ENCODE assay signal across 9 mouse cellular contexts in the genomic region with DNA sequence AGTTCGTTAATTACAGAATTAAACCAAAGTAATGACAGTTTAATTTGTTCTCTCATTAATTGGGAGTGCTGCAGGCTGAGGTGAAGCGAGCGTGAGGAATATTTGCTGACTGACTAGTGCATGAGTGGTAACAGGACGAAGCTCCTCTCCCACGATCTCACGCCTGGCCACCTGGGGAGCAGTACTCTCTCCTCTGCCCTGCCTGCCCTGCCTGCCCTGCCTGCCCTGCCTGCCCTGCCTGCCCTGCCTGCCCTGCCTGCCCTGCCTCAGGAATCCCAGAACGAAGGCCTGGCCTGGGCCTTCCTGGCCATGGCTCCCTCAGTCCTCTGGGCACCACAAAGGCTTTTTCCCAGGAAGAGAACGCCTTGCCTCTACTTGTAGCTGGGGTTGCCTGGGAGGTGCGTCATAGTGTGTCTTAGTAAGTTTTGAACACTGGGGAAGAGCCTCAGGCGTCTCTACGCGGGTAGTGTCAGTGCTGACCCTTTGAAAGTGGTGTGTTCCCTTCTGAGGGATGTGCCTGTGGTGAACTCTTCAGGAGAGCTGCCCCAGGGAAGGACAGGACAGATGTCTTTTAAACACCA.
DNase-seq lines count a peak whose midpoint lies in the region; ATAC-seq and TF ChIP-seq lines count a peak whose summit lies in the region.
"Had no signal": no experiment of that assay in that cellular context is flagged by ENCODE, and none has a peak within 500 bp of the region (broad histone marks: within the 10 kb centered on the region; RNA-seq: fewer than 3 reads in every experiment).

No protein-coding gene starts in this region.

- no peaks in the 10 kb centered on the region for H3K9me3 ChIP-seq in ES-Bruce4 (replicated peaks; ENCODE audit: control insufficient read depth, insufficient read depth, low read length, poor library complexity, severe bottlenecking)
- H3K9me3 ChIP-seq in hindbrain, embryonic 16.5 days (ENCODE audit: control insufficient read depth, low read length), result no peaks in the 10 kb centered on the region
- no peaks in the 10 kb centered on the region for H3K9me3 ChIP-seq in limb, embryonic 14.5 days (ENCODE audit: control insufficient read depth, low read length)
- H3K9me3 ChIP-seq: megakaryocyte, embryonic 14.5 days had no signal

- no peaks in the 10 kb centered on the region for H3K27me3 ChIP-seq in ES-Bruce4 (ENCODE audit: control insufficient read depth, insufficient read depth, low read length, poor library complexity, severe bottlenecking)
- peaks cover 6% of the 10 kb centered on the region for H3K27me3 ChIP-seq in hindbrain, embryonic 16.5 days (replicated peaks; ENCODE audit: control insufficient read depth, insufficient read depth, low read length)
- H3K27me3 ChIP-seq in limb, embryonic 14.5 days (ENCODE audit: control insufficient read depth, insufficient read depth, low read length), result no peaks in the 10 kb centered on the region; the same call in 1 of the 2 replicates

- H3K9ac ChIP-seq in ES-Bruce4 (ENCODE audit: low read depth, poor library complexity, severe bottlenecking), result no peak overlapping the region
- H3K9ac ChIP-seq in hindbrain, embryonic 16.5 days (ENCODE audit: low read depth, low read length), result peak overlapping the region; percentile 12; the same call in 1 of the 2 replicates
- H3K9ac ChIP-seq in limb, embryonic 14.5 days (ENCODE audit: low read depth, low read length, severe bottlenecking), result peak overlapping the region; percentile 36

- H3K4me2 ChIP-seq in hindbrain, embryonic 16.5 days (ENCODE audit: low read length), result peak overlapping the region; percentile 56
- peak overlapping the region; percentile 57 for H3K4me2 ChIP-seq in limb, embryonic 14.5 days (replicated peaks; ENCODE audit: low read depth, low read length, severe bottlenecking)

- 0 out of 2 replicates have a peak overlapping the region, but pooled peaks have one; percentile 9 for H3K27ac ChIP-seq in ES-Bruce4 (ENCODE audit: insufficient read depth, low read length)
- H3K27ac ChIP-seq in hindbrain, embryonic 16.5 days (ENCODE audit: low read depth, low read length), result peak overlapping the region; percentile 25; the same call in 1 of the 2 replicates
- H3K27ac ChIP-seq in limb, embryonic 14.5 days (replicated peaks; ENCODE audit: low read depth, low read length), result no peak overlapping the region

- peaks cover 9% of the 10 kb centered on the region for H3K4me1 ChIP-seq in ES-Bruce4 (ENCODE audit: control insufficient read depth, insufficient read depth, low read length)
- H3K4me1 ChIP-seq in hindbrain, embryonic 16.5 days (ENCODE audit: control insufficient read depth, insufficient read depth, low read depth, low read length), result peaks cover 35% of the 10 kb centered on the region
- H3K4me1 ChIP-seq in limb, embryonic 14.5 days (ENCODE audit: control insufficient read depth, insufficient read depth, low read length), result peaks cover 29% of the 10 kb centered on the region

- 20% methylated on average over 12 of the region's 12 CpGs for WGBS in hindbrain, embryonic 16.5 days
- 27% methylated on average over 12 of the region's 12 CpGs for WGBS in limb, embryonic 14.5 days

- peak; percentile 41 for DNase-seq in embryo, embryonic 10 days (ENCODE audit: low spot score)
- no peak for DNase-seq in limb, embryonic 14.5 days (ENCODE audit: low spot score)
- DNase-seq in cerebellum, postnatal 36 days, result no peak
- no peak for DNase-seq in cerebellum, adult 9-11 months
- no peak for DNase-seq in spleen, postnatal 14 days (ENCODE audit: low spot score in 2 of 2)
- DNase-seq in gastrocnemius, adult 18-20 months (ENCODE audit: low spot score), result no peak

- H3K4me3 ChIP-seq in ES-Bruce4 (ENCODE audit: low read depth, low read length), result peak overlapping the region; percentile 22; the same call in 1 of the 2 replicates
- H3K4me3 ChIP-seq in hindbrain, embryonic 16.5 days (ENCODE audit: low read length), result peak overlapping the region; percentile 26
- H3K4me3 ChIP-seq in limb, embryonic 14.5 days (replicated peaks; ENCODE audit: low read length), result peak overlapping the region; percentile 31
- H3K4me3 ChIP-seq: megakaryocyte, embryonic 14.5 days had no signal

- H3K36me3 ChIP-seq in ES-Bruce4 (ENCODE audit: control insufficient read depth, insufficient read depth, low read length, poor library complexity, severe bottlenecking), result no peaks in the 10 kb centered on the region
- H3K36me3 ChIP-seq in hindbrain, embryonic 16.5 days (ENCODE audit: control insufficient read depth, insufficient read depth, low read length), result no peaks in the 10 kb centered on the region
- no peaks in the 10 kb centered on the region for H3K36me3 ChIP-seq in limb, embryonic 14.5 days (ENCODE audit: control insufficient read depth, insufficient read depth, low read length)

- TF ChIP-seq POLR2A in ES-Bruce4 (IDR thresholded peaks at IDR 0.05; ENCODE audit: insufficient read depth, low read length), result no peak
- no peak for TF ChIP-seq POLR2A in limb, embryonic 14.5 days (IDR thresholded peaks at IDR 0.05; ENCODE audit: borderline replicate concordance, extremely low read depth, insufficient read depth, insufficient read length)

- TF ChIP-seq CTCF in ES-Bruce4 (IDR thresholded peaks at IDR 0.05; ENCODE audit: low read depth, low read length), result no peak

- no peak for TF ChIP-seq EP300 in ES-Bruce4 (IDR thresholded peaks at IDR 0.05; ENCODE audit: insufficient read depth, low read depth, low read length)

- ATAC-seq in hindbrain, embryonic 16.5 days, result peak; percentile 15; the same call in 1 of the 2 replicates
- no peak for ATAC-seq in limb, embryonic 14.5 days (ENCODE audit: low FRiP score, low read depth)
